Mouse (Mus musculus) C2C12 (cell line): Measurements from ENCODE around the gene Zbtb41. TPM values are rescaled to one million over a fixed set of nuclear protein-coding genes. Genes with fewer than 3 reads are reported as not detected.

Experiments
- H3K27me3 ChIP-seq: one replicate; pipeline ENCODE4 v1.6.1; 2011; ENCODE audit not compliant: control insufficient read depth, insufficient read depth, insufficient read length
- H3K36me3 ChIP-seq: one replicate; pipeline ENCODE4 v1.6.1; 2011; ENCODE audit not compliant: control insufficient read depth, insufficient read depth
- H3K4me3 ChIP-seq: one replicate; pipeline ENCODE4 v1.5.1; 2011; ENCODE audit warnings: mild to moderate bottlenecking, control low read depth; ENCODE audit not compliant: poor library complexity, insufficient read depth, severe bottlenecking
- H3K79me2 ChIP-seq: one replicate; pipeline ENCODE4 v1.6.1; 2011; ENCODE audit not compliant: control insufficient read depth, insufficient read depth
- H3K79me3 ChIP-seq: one replicate; pipeline ENCODE4 v1.6.1; 2011; ENCODE audit warnings: low read depth, control low read depth
- H3ac ChIP-seq: one replicate; pipeline ENCODE3; 2011; ENCODE audit warnings: low read depth; ENCODE audit not compliant: control insufficient read depth, insufficient read length
- CEBPB ChIP-seq: IDR thresholded peaks from one replicate; pipeline ENCODE4 v1.6.1; 2011; ENCODE audit warnings: low read depth, mild to moderate bottlenecking, control low read depth, moderate library complexity
- CTCF ChIP-seq: IDR thresholded peaks from one replicate; pipeline ENCODE4 v1.5.1; 2011; ENCODE audit not compliant: control insufficient read depth, insufficient read depth, insufficient read length
- FOSL1 ChIP-seq: IDR thresholded peaks from one replicate; pipeline ENCODE4 v1.8.0; 2011; ENCODE audit warnings: mild to moderate bottlenecking, low read length; ENCODE audit not compliant: poor library complexity, insufficient read depth, severe bottlenecking
- MAX ChIP-seq: IDR thresholded peaks from one replicate; pipeline ENCODE4 v1.6.1; 2011; ENCODE audit warnings: mild to moderate bottlenecking, control low read depth
- MYOD1 ChIP-seq: IDR thresholded peaks from one replicate; pipeline ENCODE4 v1.6.1; 2011; ENCODE audit warnings: low read depth; ENCODE audit not compliant: control insufficient read depth, insufficient read length
- MYOG ChIP-seq: IDR thresholded peaks from one replicate; pipeline ENCODE4 v1.6.1; 2011; ENCODE audit not compliant: control insufficient read depth, insufficient read length; ENCODE audit errors: extremely low read depth
- USF1 ChIP-seq: IDR thresholded peaks from one replicate; pipeline ENCODE4 v1.6.1; 2011; ENCODE audit warnings: low read depth, mild to moderate bottlenecking, control low read depth, moderate library complexity
- polyA plus RNA-seq: library from polyadenylated mRNA; unstranded; fragments of >200 nt; fragmentation: generic; extraction: Trizol; gene quantifications from one replicate; pipeline ENCODE4 v1.2.1, GENCODE M21; 2012; ENCODE audit warnings: missing spikeins

Gene Zbtb41
- polyA plus RNA-seq, 1 experiment = 2.9 TPM

GRCm38 (mm10) chr1:139480246-139480645 lies 58.2 kb downstream of the Zbtb41 start:
- Histone ChIP-seq H3K79me3 (no peaks in the 10 kb centered on the region), H3K4me3 (no peak overlapping the region), H3ac (no peak overlapping the region), H3K79me2 (no peaks in the 10 kb centered on the region), H3K36me3 (peaks cover 67% of the 10 kb centered on the region), H3K27me3 (no peaks in the 10 kb centered on the region)
- TF ChIP-seq FOSL1 (no peak), MYOG (no peak), MYOD1 (no peak), MAX (no peak), CTCF (no peak), CEBPB (no peak), USF1 (no peak)

GRCm38 (mm10) chr1:139481146-139481545 lies 59.1 kb downstream of the Zbtb41 start:
- Histone ChIP-seq H3K79me3 (no peaks in the 10 kb centered on the region), H3K4me3 (no peak overlapping the region), H3K79me2 (no peaks in the 10 kb centered on the region), H3K36me3 (peaks cover 59% of the 10 kb centered on the region), H3K27me3 (no peaks in the 10 kb centered on the region), H3ac (no peak overlapping the region)
- TF ChIP-seq USF1 (no peak), MYOD1 (no peak), MYOG (no peak), CTCF (no peak), FOSL1 (no peak), CEBPB (no peak), MAX (no peak)

DNA sequence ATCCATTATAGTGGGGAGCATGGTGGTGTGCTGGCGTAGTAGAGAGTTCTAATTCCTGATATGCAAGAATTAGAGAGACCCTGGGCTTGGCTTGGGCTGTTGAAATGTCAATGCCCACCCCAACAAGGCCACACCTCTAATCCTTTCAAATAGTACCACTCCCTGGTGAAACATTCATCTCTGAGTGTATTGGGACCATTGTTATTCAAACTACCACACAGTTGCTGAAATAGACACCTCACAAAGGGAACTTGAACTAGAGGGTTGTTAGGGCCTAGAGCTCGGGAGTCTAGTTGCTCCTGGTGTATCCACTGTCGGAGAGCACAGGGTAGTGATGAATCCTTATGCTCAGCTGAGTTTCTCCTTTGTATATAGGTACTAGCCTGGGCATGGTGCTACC lies 72.5 kb downstream of the Zbtb41 start:
- Histone ChIP-seq H3K4me3 (no peak overlapping the region), H3K36me3 (peaks cover 45% of the 10 kb centered on the region), H3K79me3 (no peaks in the 10 kb centered on the region), H3K27me3 (no peaks in the 10 kb centered on the region), H3ac (no peak overlapping the region), H3K79me2 (no peaks in the 10 kb centered on the region)
- TF ChIP-seq MAX (no peak), USF1 (no peak), FOSL1 (no peak), MYOG (no peak), MYOD1 (no peak), CTCF (no peak), CEBPB (no peak)

- H3K27me3 ChIP-seq = no peaks in the 10 kb centered on the region
- H3K79me2 ChIP-seq = no peaks in the 10 kb centered on the region
- H3K4me3 ChIP-seq = no peak overlapping the region
- peaks cover 37% of the 10 kb centered on the region for H3K36me3 ChIP-seq
- H3ac ChIP-seq = no peak overlapping the region
- H3K79me3 ChIP-seq = no peaks in the 10 kb centered on the region
- TF ChIP-seq CTCF (no peak), MYOD1 (no peak), MYOG (no peak), FOSL1 (no peak), CEBPB (no peak), MAX (no peak), USF1 (no peak)
Measured at GRCm38 (mm10) chr1:139495408-139495807, 73.3 kb downstream of the Zbtb41 start.

GRCm38 (mm10) chr1:139496212-139496611 lies 74.1 kb downstream of the Zbtb41 start:
- Histone ChIP-seq H3K79me3 (no peaks in the 10 kb centered on the region), H3K79me2 (no peaks in the 10 kb centered on the region)

GRCm38 (mm10) chr1:139499751-139500150 lies 77.7 kb downstream of the Zbtb41 start:
- Histone ChIP-seq H3K36me3 (no peaks in the 10 kb centered on the region), H3K79me3 (no peaks in the 10 kb centered on the region), H3K79me2 (no peaks in the 10 kb centered on the region), H3ac (no peak overlapping the region), H3K27me3 (no peaks in the 10 kb centered on the region), H3K4me3 (no peak overlapping the region)
- no peak for TF ChIP-seq MYOG

More at GRCm38 (mm10) chr1:139496212-139496611, 74.1 kb downstream of the Zbtb41 start:
- no peak overlapping the region for H3ac ChIP-seq
- TF ChIP-seq FOSL1 (no peak), MYOG (no peak), MYOD1 (no peak), CEBPB (no peak), CTCF (no peak), USF1 (no peak), MAX (no peak)
- peaks cover 29% of the 10 kb centered on the region for H3K36me3 ChIP-seq
- no peak overlapping the region for H3K4me3 ChIP-seq
- H3K27me3 ChIP-seq = no peaks in the 10 kb centered on the region
